Mouse (Mus musculus): ENCODE results near the gene Igsf8.

The Igsf8 gene

DNA sequence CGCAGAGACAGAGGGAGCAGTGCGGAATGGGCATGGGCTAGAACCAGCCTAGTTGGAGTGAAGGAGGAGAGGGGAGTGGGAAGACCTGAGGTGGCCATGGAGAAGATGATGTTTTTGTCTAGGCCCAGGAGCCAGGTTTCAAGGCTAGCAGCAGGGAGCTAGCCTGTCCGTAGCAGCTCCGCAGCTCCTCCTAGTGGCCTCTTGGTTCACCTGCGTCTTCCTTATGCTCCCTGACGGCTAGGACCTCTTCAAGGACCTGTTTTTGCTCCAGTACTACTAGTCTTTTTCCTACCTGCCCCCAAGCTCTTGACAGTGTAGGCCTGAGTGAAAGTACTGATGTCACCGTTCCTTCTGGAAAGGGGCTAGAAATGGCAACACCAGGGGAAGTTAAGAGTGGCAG is 63.3 kb downstream of the Igsf8 start:
- DNase-seq (ENCODE audit: low spot score) = peak; percentile 44

DNA sequence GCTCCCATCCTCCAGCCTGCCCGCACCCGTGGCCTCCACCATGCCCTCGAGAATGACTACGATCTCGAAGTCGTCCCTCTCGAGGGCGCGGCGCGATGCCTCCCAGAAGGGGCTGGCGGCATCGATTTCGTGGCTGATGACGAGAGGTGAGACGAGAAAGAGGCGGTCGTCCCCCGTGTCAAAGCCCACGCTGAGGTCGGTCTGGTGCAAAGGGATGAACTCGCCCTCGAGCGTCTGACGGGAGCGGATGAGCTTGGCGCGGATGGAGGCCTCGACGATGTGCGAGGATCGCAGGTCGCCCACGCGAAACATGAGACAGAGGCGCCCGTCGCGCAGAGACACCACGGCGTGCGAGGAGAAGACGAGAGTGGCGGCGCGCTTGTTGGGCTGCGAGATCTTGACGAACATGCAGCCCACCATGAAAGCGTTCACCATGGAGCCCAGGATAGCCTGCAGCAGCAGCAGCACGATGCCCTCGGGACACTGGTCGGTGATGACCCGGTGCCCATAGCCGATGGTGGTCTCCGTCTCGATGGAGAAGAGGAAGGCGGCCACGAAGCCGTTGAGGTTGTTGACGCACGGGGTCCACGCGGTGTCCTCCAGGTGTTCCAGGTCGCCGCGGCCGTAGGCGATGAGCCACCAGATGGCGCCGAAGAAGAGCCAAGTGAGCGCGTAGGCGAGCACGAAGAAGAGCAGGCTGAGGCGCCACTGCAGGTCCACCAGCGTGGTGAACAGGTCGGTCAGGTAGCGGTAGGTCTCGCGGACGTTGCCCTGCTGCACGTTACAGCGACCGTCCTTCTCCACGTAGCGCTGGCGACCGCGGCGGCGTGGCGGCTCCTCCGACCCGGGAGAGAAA is 64.5 kb downstream of the Igsf8 start:
- peak; percentile 35 for DNase-seq (ENCODE audit: low spot score)

DNA sequence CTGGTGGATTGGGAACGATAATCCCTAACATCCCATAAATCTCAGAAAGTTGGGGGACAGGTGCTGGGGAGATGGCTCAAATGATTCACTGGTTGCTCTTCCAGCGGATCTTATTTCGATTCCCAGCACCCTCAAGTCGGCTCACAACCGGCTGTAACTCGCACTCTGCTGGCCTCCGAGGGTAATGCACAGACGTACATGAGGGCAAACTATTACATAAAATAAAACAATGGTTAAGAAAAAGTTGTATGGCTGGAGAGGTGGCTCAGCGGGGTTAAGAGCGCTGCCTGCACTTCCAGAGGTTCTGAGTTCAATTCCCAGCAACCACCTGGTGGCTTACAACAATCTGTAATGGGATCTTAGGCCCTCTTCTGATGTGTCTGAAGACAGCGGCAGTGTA is 65.2 kb downstream of the Igsf8 start:
- no peak for DNase-seq (ENCODE audit: low spot score)

DNA sequence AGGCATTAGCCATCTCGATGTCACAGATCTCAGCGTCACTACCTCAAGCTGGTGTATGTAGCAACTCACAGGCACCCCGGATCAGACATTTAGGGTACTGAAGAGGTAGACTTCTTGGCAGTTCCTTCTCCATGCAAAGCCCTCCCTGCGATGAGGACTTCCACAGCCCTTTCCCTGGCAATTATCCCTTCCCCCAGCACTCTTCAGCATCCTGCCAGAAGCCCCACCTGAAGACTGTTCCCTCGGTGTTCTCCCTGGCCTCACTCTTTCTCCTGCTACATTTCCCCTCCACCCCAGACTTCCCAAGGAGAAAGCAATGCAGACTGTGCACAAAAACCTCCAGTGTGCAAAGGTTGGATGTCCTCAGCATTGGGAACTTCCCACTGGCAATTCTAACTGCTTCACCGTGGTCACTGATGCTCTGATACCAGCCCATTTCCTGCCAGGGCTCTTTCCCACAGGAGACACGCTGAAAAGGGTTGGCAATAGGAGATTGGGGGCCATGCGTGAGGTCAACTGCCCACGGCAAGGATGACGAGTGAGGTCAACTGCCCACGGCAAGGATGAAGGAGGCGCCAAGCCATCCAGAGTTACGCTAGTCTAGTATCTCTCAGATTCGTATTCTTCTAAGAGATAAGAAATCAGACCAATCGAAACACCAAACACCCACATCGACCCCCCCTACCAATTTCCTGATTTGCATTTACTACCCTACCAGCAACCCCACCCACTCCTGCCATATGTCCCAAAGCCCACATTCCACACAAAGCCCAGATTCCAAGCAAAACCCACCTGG is 66.0 kb downstream of the Igsf8 start:
- no peak for DNase-seq (ENCODE audit: low spot score)

- DNase-seq (ENCODE audit: low spot score) = no peak
Measured at GRCm38 (mm10) chr1:172328041-172328440, 66.6 kb downstream of the Igsf8 start.

- DNase-seq (ENCODE audit: low spot score) = no peak
Measured at GRCm38 (mm10) chr1:172328461-172328860, 67.0 kb downstream of the Igsf8 start.

- DNase-seq (ENCODE audit: low spot score) = no peak
Measured at GRCm38 (mm10) chr1:172329131-172329530, 67.7 kb downstream of the Igsf8 start, which contains the start of gene Kcnj9. TSS of gene Kcnj9 (minus strand) at chr1:172329318.

- no peak for DNase-seq (ENCODE audit: low spot score)
Measured at GRCm38 (mm10) chr1:172329616-172330015, 68.2 kb downstream of the Igsf8 start.

DNA sequence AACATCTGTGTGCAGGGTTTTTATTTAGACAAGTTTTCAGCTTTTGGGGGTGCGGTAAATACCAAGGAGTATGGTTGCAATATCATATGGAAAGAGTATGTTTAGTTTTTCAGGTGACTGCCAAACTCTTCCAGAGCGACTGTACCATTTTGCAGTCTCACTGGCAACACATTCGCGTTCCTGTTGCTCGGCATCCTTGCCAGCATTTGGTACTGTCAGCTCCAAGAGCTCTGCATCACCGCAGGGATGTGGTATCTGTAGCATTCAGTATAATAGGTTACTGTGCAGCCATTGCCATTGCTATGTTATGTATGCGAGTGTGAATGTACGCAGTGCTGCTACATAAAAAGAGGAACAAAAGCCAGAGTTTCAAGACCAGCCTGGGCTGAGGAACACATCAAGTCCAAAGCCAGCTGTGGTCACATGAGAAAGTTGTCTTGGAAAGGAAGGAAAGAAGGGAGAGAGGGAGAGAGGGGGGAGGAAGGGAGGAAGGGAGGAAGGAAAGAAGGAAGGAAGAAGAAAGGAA is 70.0 kb downstream of the Igsf8 start:
- no peak for DNase-seq (ENCODE audit: low spot score)

DNA sequence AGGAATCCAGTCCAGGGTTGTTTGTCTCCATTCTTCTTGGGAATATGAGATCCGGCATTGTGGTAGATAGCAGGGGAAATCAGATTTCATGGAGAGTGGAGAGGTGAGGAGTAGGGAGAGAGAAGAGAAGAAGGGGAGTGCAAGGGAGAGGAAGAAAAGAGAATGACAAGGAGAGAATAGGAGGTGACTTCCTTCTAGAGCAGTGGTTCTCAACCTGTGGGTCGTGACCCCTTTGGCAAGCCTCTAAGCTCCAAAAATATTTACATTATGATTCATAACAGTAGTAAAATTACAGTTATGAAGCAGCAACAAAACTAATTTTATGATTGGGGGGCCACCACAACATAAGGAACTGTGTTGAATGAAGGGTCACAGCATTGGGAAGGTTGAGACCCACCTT is 71.5 kb downstream of the Igsf8 start:
- no peak for DNase-seq (ENCODE audit: low spot score)

- no peak for DNase-seq (ENCODE audit: low spot score)
Measured at GRCm38 (mm10) chr1:172333512-172333911, 72.1 kb downstream of the Igsf8 start.

DNA sequence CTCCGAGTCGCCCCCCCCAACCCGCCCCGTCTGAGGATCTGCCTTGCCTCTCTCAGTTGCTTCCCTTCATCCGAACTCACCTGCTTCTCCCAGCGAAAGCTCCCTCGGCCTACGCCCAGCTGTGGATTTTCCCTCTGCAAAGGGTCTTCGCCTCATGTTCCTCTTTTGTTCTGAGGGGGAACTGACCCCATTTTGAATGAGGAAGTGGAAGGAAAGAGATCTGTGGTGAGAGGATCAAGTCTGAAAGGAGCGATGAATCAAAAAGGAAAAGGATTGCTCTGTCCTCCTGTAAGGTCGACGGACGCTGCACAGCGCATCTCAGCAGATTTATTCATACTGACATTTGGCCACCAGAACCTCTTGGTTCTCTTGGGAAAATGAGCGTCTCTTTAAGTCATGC is 74.4 kb downstream of the Igsf8 start:
- no peak for DNase-seq (ENCODE audit: low spot score)

GRCm38 (mm10) chr1:172337411-172338185 is 76.2 kb downstream of the Igsf8 start:
- DNase-seq (ENCODE audit: low spot score) = no peak

DNA sequence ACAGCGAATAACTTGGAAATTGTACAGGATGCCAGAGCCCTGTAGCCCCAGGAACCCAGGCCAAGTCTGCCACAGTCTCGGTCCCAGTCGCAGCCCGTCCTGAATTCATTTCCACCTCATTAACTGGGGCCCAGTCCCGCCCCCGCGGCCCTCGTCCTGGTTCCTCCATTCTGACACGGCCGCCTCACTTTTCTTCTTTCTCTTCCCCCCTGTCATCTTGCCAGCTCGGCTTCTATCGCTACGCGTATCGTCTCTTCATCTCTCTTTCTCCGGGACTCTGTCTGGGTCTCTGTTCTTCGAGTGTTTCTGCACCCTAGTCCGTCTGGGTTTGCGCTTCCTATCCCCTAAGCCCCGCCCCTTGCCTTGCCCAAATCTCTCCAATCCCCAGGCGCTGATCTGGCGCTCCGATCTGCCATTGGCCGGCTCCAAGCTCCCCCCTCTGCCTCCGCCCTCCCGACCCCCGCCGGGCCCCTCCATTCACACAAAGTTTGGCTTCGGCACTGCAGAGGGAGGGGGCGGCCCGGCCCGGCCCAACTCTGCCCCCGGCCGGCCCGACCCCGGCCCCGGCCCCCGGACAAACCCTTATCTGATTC is 79.4 kb downstream of the Igsf8 start, which contains the start of gene Kcnj10:
Gene Kcnj10, plus strand, starts transcription at position 482 of the 593 bp plus-strand sequence.
- DNase-seq (ENCODE audit: low spot score) = peak; percentile 9

DNA sequence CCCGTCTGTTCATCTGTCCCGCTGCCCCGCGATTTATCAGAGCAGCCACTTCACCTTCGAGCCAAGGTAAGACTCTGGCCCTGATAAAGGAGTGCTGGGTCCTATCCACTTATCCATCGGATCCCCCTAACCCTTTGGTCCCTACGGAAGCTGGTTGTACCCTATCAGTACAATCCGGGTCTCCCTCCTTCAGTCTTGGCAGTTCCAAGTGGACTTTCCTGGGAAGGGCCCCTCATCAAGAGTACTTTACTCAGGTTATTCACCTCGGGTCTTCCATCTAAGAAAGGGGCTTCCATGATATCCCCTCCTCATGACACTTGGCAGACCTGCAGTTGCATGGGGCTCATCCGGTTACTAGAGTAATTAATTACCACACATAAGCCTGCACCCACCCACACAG is 79.9 kb downstream of the Igsf8 start:
- no peak for DNase-seq (ENCODE audit: low spot score)

DNA sequence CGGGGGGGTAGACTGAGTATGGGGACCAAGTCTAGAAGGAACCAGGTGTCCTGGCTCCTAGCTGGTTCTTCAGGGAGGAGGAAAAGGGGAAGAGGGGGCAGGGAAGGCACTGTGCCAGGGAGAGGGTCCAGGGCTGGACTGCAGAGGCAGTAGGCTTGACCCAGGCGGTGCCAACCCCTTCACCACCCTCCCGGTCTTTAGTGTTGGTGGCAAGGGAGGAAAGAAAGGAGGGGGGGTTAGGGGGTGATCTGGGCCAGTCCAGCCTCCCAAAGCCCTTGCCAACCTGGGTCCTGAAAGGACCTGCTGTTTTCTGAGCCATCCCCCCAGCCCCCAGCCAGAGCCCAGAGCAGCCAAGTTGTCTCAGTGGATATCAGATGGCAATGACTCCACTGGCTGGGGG is 81.3 kb downstream of the Igsf8 start:
- DNase-seq (ENCODE audit: low spot score) = no peak

DNA sequence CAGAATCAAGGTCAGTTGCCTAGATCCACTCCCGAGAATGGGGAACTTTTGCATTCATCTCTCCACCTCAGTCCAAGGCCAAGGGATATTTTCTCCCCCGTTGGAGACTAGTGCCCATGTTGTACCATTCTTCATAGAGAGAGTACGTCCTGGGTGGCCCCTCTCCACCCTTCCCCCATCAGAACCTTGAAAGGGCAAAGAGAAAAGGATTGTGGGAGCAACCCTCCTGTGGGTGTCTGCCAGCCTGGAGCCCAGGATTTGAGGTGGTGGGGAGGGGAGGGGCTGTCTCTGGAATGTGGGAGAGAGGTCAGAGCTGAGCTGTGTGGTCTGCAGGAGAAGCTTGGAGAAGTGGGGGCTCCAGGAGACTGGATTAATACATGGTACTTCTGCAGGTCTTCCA is 82.5 kb downstream of the Igsf8 start:
- DNase-seq (ENCODE audit: low spot score) = no peak

DNA sequence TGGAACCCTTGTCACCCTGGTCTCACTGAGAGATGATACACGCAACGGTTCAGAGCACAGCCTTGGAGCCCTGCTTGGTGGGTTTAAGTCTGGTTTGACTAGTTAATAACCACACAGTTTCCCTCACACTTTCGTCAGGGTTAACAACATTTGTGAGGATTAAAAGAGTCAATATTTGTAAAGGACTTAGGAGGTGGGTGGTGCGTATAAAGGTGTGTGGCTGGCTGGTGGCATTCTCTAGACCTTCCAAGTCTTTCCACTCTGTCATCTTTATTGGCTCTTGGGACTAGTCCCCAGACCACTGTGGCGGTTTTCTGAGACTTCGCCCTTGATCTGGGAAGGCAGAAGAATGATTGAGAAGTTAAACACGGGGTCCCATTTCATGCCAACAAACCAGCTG is 83.4 kb downstream of the Igsf8 start:
- DNase-seq (ENCODE audit: low spot score) = no peak

DNA sequence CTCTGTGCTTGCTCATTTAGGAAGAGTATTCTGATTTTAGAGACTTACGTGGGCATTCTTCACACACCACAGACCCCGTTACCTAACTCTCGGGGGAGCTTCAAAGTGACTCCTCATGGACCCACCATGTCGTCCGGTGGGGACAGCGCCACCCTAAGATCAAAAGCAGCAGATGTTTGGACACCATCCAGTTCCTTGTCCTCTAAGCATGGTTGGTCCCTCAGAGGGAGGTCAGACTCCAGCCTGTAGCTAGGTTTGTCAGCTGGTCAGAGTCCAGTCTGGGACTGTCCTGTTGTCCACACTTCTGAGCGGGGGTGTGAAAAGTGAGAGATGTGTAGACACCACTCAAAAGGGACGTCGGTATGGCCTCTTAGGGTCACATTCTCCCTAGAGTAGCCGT is 85.3 kb downstream of the Igsf8 start:
- DNase-seq (ENCODE audit: low spot score) = no peak

- no peak for DNase-seq (ENCODE audit: low spot score)
Measured at GRCm38 (mm10) chr1:172347382-172347781, 85.9 kb downstream of the Igsf8 start.

DNA sequence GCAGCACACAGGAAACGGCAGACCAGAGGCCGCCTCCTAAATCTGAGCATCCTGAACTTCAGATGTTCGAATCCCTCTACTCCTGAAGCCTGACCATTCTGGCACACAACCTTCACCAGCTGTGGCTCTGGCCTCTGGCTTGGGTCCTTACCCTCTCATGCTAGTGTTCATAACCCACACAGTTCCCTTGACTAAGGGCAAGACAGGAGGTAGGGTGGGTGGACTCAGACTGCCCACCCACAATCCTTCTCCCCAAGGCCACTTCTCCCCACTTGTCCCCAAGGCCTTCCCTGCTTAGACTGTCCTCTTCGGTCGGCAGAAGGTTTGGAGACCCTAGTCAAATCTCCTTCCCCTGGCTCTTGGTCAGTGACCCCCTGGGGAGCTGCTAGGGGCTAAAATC is 88.1 kb downstream of the Igsf8 start:
- DNase-seq (ENCODE audit: low spot score) = no peak

All from spleen, adult 12 weeks (tissue).